Mouse (Mus musculus) fibroblast of lung, adult 2 months (primary cell): ENCODE measurements around the gene Gm3336.

Experiments used
- DNase-seq: peaks from one replicate; pipeline ENCODE4 v3.0.0-alpha.2; 2011; ENCODE audit warnings: low read depth

Gene Gm3336

GRCm38 (mm10) chr8:70695318-70696018 lies 22.9 kb upstream of the Gm3336 start:
- DNase-seq = no peak

- no peak for DNase-seq
Measured at GRCm38 (mm10) chr8:70696019-70696885, 22.1 kb upstream of the Gm3336 start.

GRCm38 (mm10) chr8:70696946-70697345 lies 21.4 kb upstream of the Gm3336 start:
- no peak for DNase-seq

DNA sequence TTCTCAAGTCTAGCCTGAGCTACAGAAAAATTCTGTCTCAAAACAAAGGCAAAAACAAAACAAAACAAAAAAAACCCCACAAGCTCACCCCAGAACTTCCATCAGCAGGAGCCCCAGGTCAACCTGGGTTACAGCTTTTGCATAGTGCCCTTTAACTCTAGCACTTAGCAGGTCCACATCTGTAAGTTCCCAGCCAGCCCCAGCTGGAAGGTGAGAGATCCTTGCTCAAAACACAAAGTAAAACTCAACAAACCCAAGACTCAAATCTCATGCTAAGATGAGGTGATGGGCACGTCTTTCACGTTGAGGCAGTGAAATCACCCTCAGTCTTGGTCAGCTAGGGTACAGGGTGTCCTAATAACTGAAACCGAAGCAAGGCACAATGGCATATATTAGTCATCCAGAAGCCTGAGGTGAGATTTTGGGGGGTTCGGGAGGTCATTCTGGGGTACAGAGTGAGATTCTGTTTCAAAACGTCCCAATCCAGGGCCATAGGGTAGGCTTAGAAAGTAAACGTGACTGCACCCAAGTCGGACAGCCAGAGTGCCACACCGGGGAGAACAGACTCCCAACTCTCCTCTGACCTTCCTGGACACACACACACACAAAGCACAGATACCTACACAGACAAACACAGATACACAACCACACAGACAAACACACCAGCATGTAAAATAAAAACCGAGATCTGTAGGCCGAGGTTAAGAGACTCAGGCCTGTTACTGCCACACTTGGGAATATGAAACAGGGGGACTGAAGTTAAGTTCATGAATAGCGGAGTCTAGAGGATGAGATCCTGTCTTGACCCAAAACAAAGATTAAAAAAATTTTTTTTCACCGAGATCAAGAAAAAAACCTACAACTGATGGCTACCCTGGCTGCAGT lies 20.7 kb upstream of the Gm3336 start:
- DNase-seq = no peak

- peak; percentile 95 for DNase-seq
Measured at GRCm38 (mm10) chr8:70698310-70699109, 19.8 kb upstream of the Gm3336 start, which contains the start of gene Jund. Gene Jund (plus strand): TSS chr8:70698949.

DNA sequence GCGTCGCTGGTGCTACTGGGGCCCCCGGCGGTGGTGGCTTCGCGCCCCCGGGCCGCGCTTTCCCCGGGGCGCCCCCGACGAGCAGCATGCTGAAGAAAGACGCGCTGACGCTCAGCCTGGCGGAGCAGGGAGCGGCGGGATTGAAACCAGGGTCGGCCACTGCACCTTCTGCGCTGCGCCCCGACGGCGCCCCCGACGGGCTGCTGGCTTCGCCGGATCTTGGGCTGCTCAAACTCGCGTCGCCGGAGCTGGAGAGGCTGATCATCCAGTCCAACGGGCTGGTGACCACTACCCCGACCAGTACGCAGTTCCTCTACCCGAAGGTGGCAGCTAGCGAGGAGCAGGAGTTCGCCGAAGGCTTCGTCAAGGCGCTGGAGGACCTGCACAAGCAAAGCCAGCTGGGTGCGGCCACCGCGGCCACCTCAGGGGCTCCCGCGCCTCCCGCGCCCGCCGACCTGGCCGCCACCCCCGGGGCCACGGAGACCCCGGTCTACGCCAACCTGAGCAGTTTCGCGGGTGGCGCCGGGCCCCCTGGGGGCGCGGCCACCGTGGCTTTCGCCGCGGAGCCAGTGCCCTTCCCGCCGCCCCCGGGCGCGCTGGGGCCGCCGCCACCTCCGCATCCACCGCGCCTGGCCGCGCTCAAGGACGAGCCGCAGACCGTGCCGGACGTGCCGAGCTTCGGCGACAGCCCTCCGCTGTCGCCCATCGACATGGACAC lies 19.1 kb upstream of the Gm3336 start:
- DNase-seq = no peak

DNA sequence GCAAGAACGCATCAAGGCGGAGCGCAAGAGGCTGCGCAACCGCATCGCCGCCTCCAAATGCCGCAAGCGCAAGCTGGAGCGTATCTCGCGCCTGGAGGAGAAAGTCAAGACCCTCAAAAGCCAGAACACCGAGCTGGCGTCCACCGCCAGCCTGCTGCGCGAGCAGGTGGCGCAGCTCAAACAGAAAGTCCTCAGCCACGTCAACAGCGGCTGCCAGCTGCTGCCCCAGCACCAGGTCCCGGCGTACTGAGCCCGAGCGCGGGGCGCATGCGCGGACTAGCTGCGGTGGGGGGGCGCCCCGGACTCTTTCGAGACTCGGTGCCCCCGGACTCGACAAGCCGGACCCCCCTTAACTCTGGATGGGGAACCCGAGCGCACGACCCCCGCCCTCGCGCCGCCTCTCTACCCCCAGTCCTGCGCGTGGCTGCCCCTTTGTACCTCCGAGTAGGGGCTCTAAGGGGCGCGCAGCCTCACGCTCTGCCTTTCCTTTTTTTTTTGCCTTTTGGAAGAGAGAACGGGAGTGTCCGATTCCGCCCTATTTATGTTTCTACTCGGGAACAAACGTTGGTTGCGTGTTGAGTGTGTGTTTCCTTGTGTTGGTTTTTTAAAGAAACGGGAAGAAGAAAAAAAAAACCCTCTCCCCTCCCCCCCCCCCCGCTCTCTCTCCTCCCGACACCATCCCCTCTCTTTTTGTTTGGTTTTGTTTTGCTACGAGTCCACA lies 18.3 kb upstream of the Gm3336 start:
- DNase-seq = no peak

DNA sequence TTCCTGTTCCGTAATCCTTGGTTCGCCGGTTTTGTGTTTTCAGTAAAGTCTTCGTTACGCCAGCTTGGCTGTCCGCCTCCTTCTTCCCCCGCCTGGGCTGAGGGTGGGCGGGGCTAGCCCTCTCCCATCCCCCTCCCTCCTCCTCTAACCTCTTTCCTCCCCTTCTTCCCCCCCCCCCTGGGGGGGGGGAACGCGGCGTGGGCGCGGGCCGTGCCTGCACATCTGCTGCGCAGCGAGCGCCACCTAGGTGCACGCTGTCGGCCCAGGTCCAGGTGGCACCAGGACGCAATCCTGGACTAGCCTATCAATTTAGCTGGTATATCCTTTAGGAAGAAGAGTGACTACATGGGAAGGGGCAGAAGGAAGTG lies 17.8 kb upstream of the Gm3336 start:
- peak; percentile 80 for DNase-seq

- DNase-seq = no peak
Measured at GRCm38 (mm10) chr8:70701048-70701981, 17.0 kb upstream of the Gm3336 start.

- DNase-seq = no peak
Measured at GRCm38 (mm10) chr8:70701982-70702841, 16.1 kb upstream of the Gm3336 start.

DNA sequence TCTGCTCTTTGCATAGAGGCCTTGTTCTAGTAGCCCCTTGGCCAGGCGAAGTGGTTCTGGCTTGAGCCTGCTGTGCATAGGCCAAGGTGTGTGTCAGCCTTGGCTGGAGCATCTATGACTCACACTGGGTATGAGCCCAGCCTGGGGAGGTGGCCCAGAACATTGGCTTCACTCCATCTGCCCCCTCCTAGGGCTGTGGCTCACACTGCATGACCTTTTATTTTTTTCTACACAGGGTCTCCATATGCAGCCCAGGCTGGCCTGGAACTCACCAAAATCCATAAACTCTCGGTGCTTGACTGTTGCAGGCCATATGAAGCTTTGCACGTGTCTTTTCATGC lies 15.5 kb upstream of the Gm3336 start:
- DNase-seq = peak; percentile 93

DNA sequence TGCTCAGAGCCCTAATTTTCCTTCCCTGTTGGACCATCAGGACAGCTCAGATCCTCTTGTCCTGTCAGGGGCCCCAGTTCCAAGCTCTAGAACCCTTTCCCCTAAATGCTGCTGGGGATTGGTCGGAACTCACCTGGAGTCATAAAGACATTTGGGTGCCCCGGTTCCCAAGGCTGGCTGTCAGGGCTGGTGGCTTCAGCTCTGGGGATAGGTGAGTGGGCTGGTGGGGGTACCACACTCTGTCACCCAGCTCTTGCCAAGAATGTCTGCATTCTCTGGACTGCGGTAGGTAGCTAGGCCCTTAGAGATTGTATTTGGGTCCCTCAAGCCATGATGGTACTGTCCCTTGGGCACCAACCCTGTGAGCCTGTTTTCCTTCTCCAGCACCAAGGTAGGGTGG lies 15.1 kb upstream of the Gm3336 start, which contains the start of gene Iqcn:
Gene Iqcn, plus strand, starts transcription at position 171 of the 400 bp plus-strand sequence.
- DNase-seq = no peak

DNA sequence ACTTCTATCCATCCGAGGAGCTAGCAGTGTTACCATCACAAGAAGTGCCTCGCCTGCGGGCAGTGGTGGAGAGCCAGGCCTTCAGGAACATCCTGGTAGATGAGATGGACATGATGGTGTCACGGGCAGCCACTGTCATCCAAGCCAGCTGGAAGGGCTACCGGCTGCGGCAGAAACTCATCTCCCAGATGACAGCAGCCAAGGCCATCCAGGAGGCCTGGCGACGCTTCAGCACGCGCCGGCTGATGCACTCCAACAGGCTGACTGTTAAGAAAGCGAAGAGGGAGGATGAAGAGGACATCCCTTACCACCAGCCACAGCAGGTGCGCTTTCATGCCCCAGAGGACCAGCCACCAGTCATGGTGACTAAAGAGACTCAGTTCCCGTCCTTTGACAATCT lies 10.1 kb upstream of the Gm3336 start:
- no peak for DNase-seq

GRCm38 (mm10) chr8:70709794-70710193 lies 8.5 kb upstream of the Gm3336 start:
- DNase-seq = no peak

DNA sequence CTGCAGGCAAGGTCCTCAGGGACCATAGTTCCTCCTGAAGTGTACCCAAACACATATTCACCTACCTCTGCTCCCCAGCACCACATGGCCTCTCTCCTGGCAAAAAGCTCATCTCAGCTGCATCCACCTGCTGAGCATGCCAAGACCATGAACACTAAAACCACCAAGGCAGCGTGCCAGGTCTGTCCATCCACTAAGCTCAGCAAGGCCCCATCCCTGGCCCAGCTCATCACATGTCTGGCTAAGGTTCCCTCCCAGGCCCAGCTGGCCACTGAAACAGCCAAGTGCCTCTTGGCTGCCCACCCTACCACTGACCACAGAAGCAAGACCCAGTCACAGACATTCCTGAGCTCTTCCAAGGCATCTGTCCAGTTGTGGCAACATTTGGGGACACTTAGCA lies 8.0 kb upstream of the Gm3336 start:
- no peak for DNase-seq

GRCm38 (mm10) chr8:70711041-70711440 lies 7.3 kb upstream of the Gm3336 start:
- no peak for DNase-seq

GRCm38 (mm10) chr8:70713991-70714390 lies 4.4 kb upstream of the Gm3336 start:
- DNase-seq = no peak

GRCm38 (mm10) chr8:70715086-70715485 lies 3.3 kb upstream of the Gm3336 start:
- no peak for DNase-seq
